Mouse (Mus musculus): ENCODE measurements around the gene Vdac1.

The Vdac1 gene

DNA sequence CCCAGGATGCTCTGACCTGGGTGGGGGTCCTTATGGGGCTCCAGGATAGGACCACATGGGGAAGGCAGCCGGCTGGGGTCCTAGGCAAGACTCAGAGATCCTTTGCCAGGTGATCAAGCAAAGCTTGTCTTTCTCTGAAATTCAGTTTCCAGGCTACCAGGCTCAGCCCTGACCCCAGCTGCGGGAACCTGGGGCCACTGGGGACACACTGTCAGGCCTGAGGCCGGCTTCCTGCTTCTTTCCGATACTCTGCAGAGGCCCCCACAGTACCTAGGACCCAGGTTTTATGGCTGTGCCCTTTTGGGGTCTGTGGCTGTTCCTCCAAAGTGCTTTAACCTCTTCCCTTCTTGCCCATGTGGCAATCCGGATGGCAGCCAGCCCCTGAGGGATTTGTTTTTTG is 19.2 kb upstream of the Vdac1 start:
- in situ Hi-C loops (cut with MboI; ENCODE audit: unreplicated experiment in 2 of 2) = loop anchor here (5.0 to 25.0 kb wide), 5 partner anchors 44 to 529 kb away; no protein-coding TSS in a partner anchor

DNA sequence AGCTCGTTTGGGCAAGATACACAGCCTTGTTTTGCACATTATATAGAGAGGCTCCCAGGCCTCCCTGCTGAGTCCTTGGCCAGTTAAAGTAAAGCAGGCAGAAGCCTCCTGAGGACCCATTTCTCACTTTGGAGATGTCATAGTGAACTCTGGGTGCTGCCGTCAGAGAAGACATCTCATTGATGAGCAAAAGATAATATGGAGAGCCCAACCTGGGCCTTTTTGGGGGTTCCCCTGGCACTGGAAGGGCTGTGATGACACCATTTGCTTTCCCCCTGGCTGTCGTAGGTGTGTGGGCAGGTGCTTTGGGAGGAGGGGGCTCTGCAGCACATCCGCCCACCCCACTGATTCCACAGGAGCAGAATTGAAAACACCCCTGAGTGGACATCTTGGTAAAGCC is 18.4 kb upstream of the Vdac1 start:
- in situ Hi-C loops (cut with MboI; ENCODE audit: unreplicated experiment in 2 of 2) = loop anchor here (5.0 to 25.0 kb wide), 5 partner anchors 45 to 530 kb away; no protein-coding TSS in a partner anchor

DNA sequence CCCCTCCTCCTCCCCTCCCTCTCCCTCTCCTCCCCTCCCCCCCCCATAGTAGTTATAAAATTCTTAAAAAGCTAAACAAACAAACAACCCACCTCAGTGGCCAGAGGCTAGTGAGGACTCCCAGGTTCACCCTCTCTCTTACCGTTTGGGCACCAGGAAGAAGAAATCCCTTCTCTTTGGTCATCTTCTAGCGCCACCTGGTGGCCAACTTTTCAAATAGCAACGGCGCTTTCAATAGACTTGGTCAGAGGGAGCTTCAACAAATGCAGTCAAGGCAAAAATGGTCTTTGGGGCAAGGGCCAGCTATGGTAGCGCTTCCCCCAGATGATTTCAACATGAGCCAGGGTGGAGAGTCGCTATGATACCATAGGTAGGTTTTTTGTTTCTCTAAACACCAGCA is 17.5 kb upstream of the Vdac1 start:
- in situ Hi-C loops (cut with MboI; ENCODE audit: unreplicated experiment in 2 of 2) = loop anchor here (5.0 to 25.0 kb wide), 5 partner anchors 46 to 531 kb away; no protein-coding TSS in a partner anchor

DNA sequence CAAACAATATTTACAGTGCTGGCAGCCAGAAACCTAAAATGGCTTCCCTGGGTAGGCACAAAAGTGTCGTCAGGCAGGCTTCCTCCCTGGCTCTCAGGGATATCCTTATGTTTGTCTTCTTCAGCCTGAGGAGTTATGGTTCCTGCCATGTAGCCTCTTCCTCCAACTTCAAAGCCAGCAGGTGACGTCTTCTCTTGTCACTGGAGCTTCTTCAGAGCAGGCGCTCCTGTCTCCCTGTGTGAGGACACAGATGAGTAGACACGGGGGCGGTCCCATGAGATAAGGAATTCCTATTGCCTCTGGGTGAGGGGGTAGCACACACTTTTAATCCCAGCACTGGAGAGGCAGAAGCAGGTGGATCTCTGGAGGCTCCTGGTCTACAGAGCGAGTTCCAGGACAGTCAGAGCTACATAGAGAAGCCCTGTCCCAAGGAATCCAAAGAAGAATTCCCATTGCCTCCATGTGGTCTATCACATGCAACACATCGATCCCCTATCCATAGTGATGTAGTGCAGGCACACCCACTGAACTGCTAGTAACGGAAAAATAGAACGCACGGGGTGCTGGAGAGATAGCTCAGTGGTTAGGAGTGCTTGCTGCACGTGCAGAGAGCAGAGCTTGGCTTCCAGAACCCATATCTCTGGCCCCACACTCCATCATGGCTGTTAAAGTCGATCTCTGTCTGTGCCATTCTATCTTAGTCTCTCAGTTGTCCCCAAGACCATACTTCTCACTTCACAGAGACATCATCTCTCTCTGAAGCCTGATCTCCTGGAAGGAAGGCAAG is 15.5 kb upstream of the Vdac1 start:
- in situ Hi-C loops (cut with MboI; ENCODE audit: unreplicated experiment in 2 of 2) = loop anchor here (5.0 to 25.0 kb wide), 6 partner anchors 48 to 533 kb away; no protein-coding TSS in a partner anchor

DNA sequence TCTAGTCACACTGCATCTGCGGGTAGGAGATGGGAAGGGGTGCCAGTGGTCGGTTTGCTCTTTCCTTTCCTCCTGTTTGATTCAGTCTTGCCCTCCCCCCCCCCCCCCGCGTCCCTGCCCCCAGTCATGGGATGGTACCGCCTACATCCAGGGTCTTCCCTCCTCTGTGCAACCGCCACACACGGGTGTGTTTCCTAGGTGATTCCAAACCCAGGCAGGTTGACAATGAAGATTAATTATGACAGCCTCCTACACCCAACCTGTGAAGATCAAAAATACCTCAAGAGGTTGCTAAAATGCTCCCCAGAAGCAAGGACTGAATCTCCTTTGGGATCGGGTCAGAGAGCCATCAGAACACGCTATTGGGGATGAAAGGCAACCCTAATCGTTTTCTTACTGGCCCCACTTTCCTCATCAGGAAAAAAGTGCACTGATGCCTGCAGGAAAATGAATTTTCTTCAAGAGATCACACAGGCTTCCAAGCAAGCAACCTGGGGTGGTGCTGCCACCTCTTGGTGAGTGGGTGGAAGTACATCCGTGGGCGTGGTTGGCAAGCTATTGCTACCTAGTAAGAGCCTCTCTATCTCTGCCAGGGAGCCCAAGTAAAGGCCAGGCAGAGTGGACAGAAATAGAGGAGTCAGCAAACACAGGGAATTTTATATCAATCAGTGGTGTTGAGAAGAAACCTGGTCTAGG is 14.6 kb upstream of the Vdac1 start:
- in situ Hi-C loops (cut with MboI; ENCODE audit: unreplicated experiment in 2 of 2) = loop anchor here (5.0 to 25.0 kb wide), 4 partner anchors 291 to 534 kb away; no protein-coding TSS in a partner anchor

DNA sequence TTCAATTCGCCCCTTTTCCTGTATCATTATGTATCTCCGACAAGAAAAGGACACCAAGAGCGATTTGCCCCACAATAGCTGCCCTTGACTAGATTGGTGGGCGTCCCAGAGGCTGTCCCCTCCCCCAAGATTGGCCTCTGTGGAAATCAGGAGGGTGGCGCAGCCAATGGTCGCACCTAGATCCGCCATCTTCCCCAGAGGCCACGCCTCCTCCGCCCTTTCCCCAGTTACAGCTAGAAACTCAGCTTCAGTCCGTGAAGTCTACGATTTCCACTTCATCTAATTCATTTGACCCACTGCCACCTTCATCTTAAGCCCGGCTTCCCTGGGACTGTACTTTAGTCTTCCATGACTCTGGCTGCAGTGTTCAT is 14.0 kb upstream of the Vdac1 start:
- in situ Hi-C loops (cut with MboI; ENCODE audit: unreplicated experiment in 2 of 2) = loop anchor here (5.0 to 25.0 kb wide), 4 partner anchors 292 to 534 kb away; no protein-coding TSS in a partner anchor

DNA sequence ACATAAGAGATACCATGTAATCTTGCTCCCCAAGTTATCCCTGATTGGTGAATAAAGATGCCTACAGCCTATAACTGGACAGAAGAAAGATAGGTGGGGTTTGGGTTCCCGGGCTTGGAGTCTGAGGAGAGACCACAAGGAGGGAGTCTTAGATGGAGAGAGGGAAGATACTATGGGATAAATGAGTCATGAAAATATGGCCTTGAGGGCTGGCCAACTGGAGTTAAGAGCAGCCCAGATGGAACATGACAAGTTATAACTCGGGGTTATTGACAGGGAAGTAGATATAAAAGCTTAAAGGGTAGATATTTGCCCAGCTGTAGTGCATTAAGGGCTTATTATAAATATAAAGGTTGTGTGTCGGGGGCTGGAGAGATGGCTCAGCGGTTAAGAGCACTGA is 12.5 kb upstream of the Vdac1 start:
- in situ Hi-C loops (cut with MboI; ENCODE audit: unreplicated experiment in 2 of 2) = loop anchor here (5.0 to 25.0 kb wide), 4 partner anchors 293 to 536 kb away; no protein-coding TSS in a partner anchor

DNA sequence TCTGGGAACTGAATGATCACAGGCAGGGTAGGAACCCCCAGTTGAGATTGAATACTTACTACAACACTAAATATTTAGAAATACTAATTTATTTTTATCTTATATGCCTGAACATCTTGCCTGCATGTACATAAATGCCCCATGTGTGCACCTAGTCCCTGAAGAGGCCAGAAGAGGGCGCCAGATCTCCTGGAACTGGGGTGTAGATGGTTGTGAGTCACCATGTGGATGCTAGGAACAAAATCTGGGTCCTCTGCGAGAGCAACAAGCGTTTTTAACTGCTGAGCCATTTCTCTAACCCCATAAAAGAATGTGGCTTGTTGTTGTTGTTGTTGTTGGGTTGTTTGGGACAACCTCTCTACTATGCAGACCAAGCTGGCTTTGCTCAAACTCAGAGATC is 11.9 kb upstream of the Vdac1 start:
- in situ Hi-C loops (cut with MboI; ENCODE audit: unreplicated experiment in 2 of 2) = loop anchor here (5.0 to 25.0 kb wide), 4 partner anchors 294 to 536 kb away; no protein-coding TSS in a partner anchor

DNA sequence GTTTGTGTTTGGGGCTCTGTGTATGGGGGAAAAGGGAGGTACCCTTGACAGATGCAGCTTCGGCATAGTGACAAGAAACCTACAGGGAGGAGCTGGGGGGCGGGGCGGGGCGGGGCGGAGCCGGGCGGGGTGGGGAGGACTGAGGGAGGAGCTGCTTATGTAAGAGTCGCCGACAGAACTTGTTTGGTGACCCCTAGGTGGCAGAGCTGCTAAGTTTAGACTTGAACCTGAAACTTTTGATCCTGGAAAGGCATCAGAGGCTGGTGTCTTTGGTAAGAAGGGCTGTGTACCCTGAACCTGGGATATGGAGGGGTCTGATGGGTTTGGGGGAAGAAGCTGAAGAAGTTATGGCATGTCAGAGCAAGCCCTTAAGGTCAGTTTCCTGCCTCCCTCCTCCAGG is 9.7 kb upstream of the Vdac1 start:
- in situ Hi-C loops (cut with MboI; ENCODE audit: unreplicated experiment in 2 of 2) = loop anchor here in 1 of 2 experiments (10.0 kb wide), 1 partner anchor 656 kb away; no protein-coding TSS in a partner anchor

DNA sequence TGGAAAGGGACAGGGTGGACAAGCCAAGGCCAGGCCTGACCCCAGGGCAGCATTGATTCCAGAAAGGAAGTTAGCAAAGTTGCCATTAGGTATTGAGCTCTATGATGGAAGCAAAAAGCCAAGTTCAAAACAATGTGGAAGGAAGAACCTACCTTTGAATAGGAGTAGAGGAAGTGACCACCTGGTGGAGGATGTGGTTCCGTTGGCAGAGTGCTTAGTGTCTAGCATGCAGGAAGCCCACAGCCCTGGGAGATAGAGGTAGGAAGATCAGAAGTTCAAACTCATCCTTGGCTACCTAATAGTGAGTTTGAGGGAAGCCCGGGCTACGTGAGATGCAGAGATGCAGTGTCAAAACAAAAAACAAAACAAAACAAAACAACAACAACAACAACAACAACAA is 8.4 kb upstream of the Vdac1 start:
- in situ Hi-C loops (cut with MboI; ENCODE audit: unreplicated experiment in 2 of 2) = loop anchor here in 1 of 2 experiments (10.0 kb wide), 1 partner anchor 657 kb away; no protein-coding TSS in a partner anchor

DNA sequence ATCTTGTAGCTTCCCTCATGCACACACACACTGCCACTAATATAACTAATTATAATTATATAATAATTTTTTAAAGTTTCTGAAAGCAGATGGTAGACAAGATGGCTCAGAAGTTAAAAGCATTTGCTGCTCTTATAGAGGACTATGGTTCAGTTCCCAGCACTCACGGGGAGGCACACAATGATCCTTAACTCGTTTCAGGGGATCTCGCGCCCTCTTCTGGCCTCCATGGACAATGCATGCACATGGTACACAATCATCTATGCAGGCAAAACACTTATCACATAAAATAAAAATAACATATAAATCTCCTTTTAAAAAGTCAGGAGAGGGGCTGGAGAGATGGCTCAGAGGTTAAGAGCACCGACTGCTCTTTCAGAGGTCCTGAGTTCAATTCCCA is 6.0 kb upstream of the Vdac1 start:
- in situ Hi-C loops (cut with MboI; ENCODE audit: unreplicated experiment in 2 of 2) = loop anchor here in 1 of 2 experiments (10.0 kb wide), 1 partner anchor 660 kb away; no protein-coding TSS in a partner anchor

DNA sequence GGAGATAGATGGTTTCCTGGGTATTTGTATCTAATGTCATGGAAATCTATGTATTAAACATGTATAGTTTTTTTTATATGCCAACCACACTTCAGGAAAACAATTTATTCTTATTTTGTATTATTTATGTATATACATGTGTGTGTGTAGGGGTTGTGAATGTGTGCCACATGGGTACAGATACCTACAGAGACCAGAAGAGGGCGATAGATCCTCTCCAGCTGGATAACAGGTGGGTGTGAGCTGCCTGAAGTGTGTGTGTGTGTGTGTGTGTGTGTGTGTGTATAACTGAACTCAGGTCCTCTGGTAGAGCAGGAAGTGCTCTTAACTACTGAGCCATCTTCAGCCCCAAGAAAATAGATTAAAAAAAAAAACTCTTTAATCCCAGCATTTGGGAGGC is 5.1 kb upstream of the Vdac1 start:
- in situ Hi-C loops (cut with MboI; ENCODE audit: unreplicated experiment in 2 of 2) = loop anchor here in 1 of 2 experiments (10.0 kb wide), 1 partner anchor 661 kb away; no protein-coding TSS in a partner anchor

DNA sequence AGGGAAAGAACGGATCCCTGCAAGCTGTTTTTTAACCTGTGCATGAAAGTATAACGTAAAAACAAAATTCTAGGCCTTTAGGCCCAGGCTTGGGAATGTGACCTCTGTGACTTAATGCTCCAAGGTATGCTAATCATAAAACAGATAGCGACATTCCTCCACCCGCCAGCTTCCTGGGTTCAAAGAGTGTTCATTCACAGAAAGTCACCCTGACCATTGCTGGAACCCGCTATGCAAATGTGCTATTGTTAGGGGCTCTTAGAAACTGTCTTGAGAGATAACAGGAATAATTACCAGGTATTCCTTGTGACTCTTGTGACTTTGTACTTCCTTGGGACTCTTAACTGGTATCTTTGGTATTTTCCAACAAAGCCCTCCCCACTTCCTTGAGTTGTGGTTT is 3.6 kb upstream of the Vdac1 start:
- in situ Hi-C loops (cut with MboI; ENCODE audit: unreplicated experiment in 2 of 2) = loop anchor here in 1 of 2 experiments (10.0 kb wide), 1 partner anchor 662 kb away; no protein-coding TSS in a partner anchor

DNA sequence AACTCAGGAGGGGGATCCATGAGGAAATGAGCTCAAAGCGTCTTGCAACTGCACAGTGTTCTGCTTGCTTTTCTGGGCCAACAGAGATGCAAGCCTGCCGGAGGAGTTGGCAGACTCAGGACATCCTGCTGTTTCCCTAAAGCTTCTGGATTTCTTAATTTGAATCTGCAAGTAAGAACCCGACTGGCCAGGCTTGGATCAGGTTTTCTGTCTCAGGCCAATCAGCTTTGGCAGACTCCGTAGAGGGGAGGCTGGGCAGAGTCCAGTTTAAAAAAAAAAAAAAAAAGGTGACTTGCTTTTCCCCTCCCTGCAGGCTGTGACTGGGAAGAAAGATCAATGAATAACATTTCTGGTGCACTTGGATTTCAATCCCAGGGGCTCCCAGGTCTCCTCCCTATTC is 2.1 kb upstream of the Vdac1 start:
- in situ Hi-C loops (cut with MboI; ENCODE audit: unreplicated experiment in 2 of 2) = loop anchor here in 1 of 2 experiments (10.0 kb wide), 1 partner anchor 664 kb away; no protein-coding TSS in a partner anchor

DNA sequence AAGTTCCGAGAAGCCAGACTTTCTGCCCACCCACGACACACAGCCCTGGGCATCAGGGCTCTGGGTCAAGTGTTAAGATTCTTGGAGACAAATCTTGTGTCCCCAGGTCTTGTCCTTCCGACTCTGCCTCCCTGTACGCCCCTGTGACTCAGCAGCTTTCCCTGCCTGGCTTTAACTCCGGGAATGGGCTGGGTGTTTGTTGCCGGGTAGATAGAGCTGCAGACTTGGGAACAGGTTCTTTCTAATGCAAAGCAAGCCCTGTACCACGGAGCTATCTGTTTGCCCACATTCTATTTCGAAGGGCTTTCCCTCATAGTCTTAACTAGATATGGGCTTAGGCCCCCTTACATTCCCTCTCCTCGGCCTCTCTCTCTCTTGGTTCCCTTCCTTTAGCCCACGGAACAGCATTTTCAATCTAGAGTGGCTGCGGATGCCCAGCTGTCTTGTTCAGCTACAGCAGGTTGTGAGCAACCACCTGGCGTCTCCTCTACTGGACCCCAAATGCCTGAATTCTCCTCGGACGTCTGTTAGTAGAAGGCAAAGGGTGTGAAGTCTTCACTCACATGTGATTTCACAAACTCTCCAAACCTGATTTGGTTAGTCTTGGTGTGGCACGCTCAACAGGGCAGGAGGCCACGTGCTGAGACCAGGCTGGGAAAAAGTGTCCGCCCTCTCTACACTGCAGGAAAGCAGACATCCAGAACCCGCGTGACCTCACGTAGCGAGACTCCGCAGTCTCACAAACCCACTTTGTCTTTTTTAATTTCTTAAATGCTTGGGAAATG is 782 bp upstream of the Vdac1 start:
- in situ Hi-C loops (cut with MboI; ENCODE audit: unreplicated experiment in 2 of 2) = loop anchor here in 1 of 2 experiments (10.0 kb wide), 1 partner anchor 665 kb away; no protein-coding TSS in a partner anchor

DNA sequence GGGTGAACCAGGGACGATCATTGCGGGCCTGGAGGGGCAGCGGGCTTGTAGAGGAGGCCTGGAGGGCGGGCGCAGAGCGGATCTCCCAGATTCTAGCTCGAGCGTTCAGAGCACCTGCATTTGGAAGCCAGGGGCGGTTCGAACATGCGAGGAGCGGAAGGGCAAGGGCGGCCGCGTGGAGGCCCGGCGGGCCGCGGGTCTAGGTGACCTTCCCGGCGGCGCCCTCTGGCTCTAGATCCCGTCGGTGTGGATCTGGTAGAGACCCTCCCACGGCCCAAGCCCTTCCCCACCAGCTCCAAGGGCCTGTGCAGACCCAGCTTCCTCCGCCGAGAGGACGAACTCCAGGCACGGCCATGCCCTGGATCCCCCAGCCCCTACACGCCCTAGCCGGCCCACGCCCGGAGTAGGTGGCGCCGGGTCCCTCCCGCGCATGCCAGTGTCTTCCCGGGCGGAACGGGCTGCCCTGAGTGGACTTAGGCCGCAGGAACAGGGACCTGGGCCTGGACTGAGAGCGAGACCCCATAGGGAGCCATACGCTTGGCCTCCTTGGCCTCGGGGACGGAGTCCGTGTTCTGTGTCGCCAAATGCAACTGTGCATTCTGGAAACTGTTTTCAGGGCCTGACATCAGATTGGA is 744 bp downstream of the Vdac1 start:
- in situ Hi-C loops (cut with MboI; ENCODE audit: unreplicated experiment in 2 of 2) = no loop called here

DNA sequence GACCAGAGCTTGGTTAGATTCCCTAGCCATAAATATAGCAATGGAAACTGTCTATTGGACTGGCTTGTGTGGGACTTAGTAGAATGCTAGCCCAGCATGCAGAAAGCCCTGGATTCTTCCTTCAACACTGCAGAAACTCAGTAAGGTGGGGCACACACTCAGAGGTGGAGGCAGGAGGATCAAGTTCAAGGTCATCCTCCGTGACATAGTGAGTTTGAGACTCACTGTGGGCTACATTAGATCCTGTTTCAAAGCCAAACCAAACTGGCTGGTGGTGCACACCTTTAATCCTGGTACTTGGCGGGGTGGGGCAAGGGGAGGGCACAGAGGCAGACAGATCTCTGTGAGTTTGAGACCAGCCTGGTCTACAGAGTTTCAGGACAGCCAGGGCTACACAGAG is 3.7 kb downstream of the Vdac1 start:
- in situ Hi-C loops (cut with MboI; ENCODE audit: unreplicated experiment in 2 of 2) = no loop called here

DNA sequence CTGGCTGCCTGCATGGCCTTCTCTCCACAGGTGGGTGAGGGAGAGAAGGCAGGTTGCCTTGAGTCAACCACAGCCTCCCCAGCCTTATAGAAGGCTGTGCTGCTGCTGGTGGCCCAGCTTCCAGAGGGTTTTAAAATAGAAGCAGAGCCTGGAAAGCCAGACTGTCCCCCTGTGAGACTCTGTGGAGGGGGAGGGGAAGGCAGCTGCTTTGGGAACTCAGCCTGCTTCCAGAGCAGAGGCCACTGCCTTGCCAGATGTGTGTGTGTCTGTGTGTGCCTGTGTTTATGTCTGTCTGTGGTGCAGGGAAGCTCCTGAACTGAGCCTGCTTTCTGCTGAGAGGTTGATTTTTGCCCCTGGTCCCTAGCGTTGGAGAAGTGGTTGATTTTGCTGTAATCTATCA is 4.5 kb downstream of the Vdac1 start:
- in situ Hi-C loops (cut with MboI; ENCODE audit: unreplicated experiment in 2 of 2) = no loop called here

DNA sequence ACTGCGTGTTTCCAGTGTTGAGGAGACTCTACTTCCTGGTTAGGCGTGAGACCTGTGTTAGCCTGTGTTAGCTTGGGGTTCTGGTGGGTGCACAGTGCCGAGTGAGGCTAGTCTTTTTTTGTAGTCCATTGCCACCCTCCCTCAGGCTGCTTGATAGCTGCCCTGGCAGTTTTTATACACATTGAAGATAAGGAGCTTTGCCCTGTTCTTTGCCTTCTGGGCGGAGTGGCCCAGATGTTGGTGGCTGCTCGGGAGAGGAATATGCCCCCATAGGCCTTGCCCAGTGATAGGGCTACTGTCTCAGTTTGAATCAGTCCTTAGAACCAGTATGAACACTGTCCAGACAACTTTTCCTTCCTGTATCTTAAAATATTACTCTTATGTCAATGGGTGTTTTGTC is 5.7 kb downstream of the Vdac1 start:
- in situ Hi-C loops (cut with MboI; ENCODE audit: unreplicated experiment in 2 of 2) = no loop called here
